Mouse (Mus musculus) lung, adult 2 months (tissue): ENCODE data around the gene Ypel2.

ENCODE experiments used
- CTCF ChIP-seq: fragments of 200-500 bp; IDR thresholded peaks from 2 replicates; pipeline ENCODE4 v1.5.1; 2011; ENCODE audit warnings: mild to moderate bottlenecking, low read length, control low read depth; ENCODE audit not compliant: insufficient read depth
- POLR2A ChIP-seq: fragments of 200-500 bp; IDR thresholded peaks from 2 replicates; pipeline ENCODE4 v1.6.1; 2011; ENCODE audit warnings: low read depth, mild to moderate bottlenecking, control low read depth, low read length, borderline replicate concordance; ENCODE audit errors: extremely low read depth

DNA sequence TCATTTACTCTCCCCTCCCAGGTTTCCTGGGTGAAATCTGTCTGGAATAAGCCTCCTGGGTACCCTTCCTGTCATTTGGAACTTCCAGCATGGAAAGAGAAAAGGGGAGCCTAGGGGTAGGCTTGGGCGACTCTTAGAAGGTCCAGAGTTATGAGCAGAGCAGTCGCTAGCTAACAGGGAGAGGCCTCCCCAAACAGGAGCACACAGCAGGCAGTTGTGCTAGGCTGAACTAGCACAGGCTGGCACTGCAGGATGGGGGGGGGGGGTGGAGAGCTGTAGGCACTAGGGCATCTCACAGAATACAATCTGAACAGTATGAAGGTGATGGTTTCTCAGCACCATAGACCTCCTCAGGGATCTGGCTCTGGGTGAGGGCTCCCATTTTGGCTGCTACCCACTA, 31.1 kb downstream of the Ypel2 start:
- TF ChIP-seq CTCF = no peak
- no peak for TF ChIP-seq POLR2A
